Mouse (Mus musculus): Measurements from ENCODE around the gene Cmip. TPM values are rescaled to one million over a fixed set of nuclear protein-coding genes. Genes with fewer than 3 reads are reported as not detected.

Gene Cmip
- total and polyA plus RNA-seq, 3 experiments: 17.0 to 71.8 TPM; not detected in 1

DNA sequence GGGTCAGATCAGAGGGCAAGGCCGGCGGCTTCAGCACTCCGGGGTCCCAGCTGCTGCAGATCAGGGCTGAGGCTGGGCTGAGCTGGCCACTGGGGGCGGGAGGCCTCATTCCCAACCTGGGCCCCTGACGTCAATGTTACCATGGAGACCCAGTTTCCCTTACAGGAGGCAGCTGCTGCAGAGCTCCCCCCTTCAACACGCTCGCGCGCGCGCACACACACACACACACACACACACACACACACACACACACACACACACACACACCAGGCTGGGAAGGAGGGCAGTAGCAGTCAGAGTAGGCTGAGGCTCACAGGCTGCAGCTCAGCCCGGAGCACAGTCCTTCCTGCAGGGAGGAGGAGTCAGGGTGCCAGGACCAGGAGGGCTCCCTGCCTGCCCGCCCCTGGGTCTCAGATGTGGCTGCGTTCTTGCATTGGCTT lies 213.5 kb downstream of the Cmip start (continued):
- TF ChIP-seq USF2 (IDR thresholded peaks at IDR 0.05; ENCODE audit: borderline replicate concordance in 1 of 2, insufficient read depth in 1 of 2, low read depth in 1 of 2, low read length in 2 of 2) (no peak), NELFE (IDR thresholded peaks at IDR 0.05; ENCODE audit: low read depth, low read length) (0 out of 2 replicates have a peak, but pooled peaks have one; percentile 29), ZKSCAN1 (IDR thresholded peaks at IDR 0.05; ENCODE audit: low read depth, low read length) (no peak), CHD2 (IDR thresholded peaks at IDR 0.05; ENCODE audit: low read length) (no peak), UBTF (IDR thresholded peaks at IDR 0.05; ENCODE audit: borderline replicate concordance, insufficient read depth, low read depth, low read length) (0 out of 2 replicates have a peak, but pooled peaks have one; percentile 36), GABPA (IDR thresholded peaks at IDR 0.05; ENCODE audit: low read depth, low read length) (no peak), E2F4 (IDR thresholded peaks at IDR 0.05; ENCODE audit: borderline replicate concordance, low read depth, low read length) (no peak), MAZ (IDR thresholded peaks at IDR 0.05; ENCODE audit: low read depth, low read length) (peak; percentile 25; the same call in 1 of the 2 replicates), MXI1 (IDR thresholded peaks at IDR 0.05; ENCODE audit: low read depth, low read length) (no peak), KAT2A (conservative IDR thresholded peaks at IDR 0.05; ENCODE audit: low read depth, low read length) (no peak), MEF2A (IDR thresholded peaks at IDR 0.05; ENCODE audit: extremely low read depth, insufficient replicate concordance, low read depth, low read length, poor library complexity, severe bottlenecking) (no peak), RAD21 (IDR thresholded peaks at IDR 0.05; ENCODE audit: low read depth, low read length) (no peak), EP300 (IDR thresholded peaks at IDR 0.05; ENCODE audit: low read depth in 1 of 2, low read length in 2 of 2) (no peak), GATA1 (IDR thresholded peaks at IDR 0.05; ENCODE audit: low read depth, low read length) (no peak), JUND (IDR thresholded peaks at IDR 0.05; ENCODE audit: low read depth, low read length) (no peak), ZC3H11A (IDR thresholded peaks at IDR 0.05; ENCODE audit: low read depth, low read length) (no peak), SIN3A (IDR thresholded peaks at IDR 0.05; ENCODE audit: low read length) (no peak; the same call in 1 of the 2 replicates), RCOR1 (IDR thresholded peaks at IDR 0.05; ENCODE audit: low read depth, low read length) (no peak)

GRCm38 (mm10) chr8:117471174-117471573 lies 214.3 kb downstream of the Cmip start:
- Histone ChIP-seq H3K27ac (ENCODE audit: control insufficient read depth, low read depth, low read length) (peak overlapping the region; percentile 42), H3K79me2 (ENCODE audit: control insufficient read depth, insufficient read depth, low read length, poor library complexity) (no peaks in the 10 kb centered on the region), H3K4me3 (ENCODE audit: control insufficient read depth in 1 of 2, insufficient read depth in 1 of 2, low read depth in 2 of 2, low read length in 2 of 2) (peak overlapping the region; percentile 46 to 51; a peak in 3 of 4 replicates), H3K27me3 (ENCODE audit: control insufficient read depth in 1 of 2, insufficient read depth in 2 of 2, low read length in 2 of 2) (no peaks in the 10 kb centered on the region), H3K9me3 (replicated peaks; ENCODE audit: insufficient read depth, low read length) (no peaks in the 10 kb centered on the region), H3K36me3 (ENCODE audit: control insufficient read depth in 1 of 2, insufficient read depth in 2 of 2, low read length in 2 of 2) (peaks cover 0 to 2% of the 10 kb centered on the region in 2 experiments; a peak in 1 of 4 replicates), H3K4me1 (ENCODE audit: control insufficient read depth in 1 of 2, insufficient read depth in 2 of 2, low read length in 2 of 2) (peaks cover 9 to 22% of the 10 kb centered on the region in 2 experiments), H3K9ac (ENCODE audit: control insufficient read depth, low read depth, low read length, poor library complexity, severe bottlenecking) (peak overlapping the region; percentile 52)
- DNase-seq (ENCODE audit: low read depth, low spot score): peak; percentile 90
- TF ChIP-seq SMC3 (IDR thresholded peaks at IDR 0.05; ENCODE audit: low read depth, low read length) (peak; percentile 87), E2F4 (IDR thresholded peaks at IDR 0.05; ENCODE audit: borderline replicate concordance, low read depth, low read length) (no peak), ZKSCAN1 (IDR thresholded peaks at IDR 0.05; ENCODE audit: low read depth, low read length) (no peak), POLR2A (IDR thresholded peaks at IDR 0.05; ENCODE audit: control insufficient read depth in 1 of 2, insufficient read depth in 1 of 2, low read depth in 1 of 2, low read length in 2 of 2, poor library complexity in 1 of 2) (no peak), NRF1 (IDR thresholded peaks at IDR 0.05; ENCODE audit: insufficient read depth, low read depth, low read length, poor library complexity, severe bottlenecking) (0 out of 2 replicates have a peak, but pooled peaks have one; percentile 17), CHD1 (IDR thresholded peaks at IDR 0.05; ENCODE audit: low read depth, low read length) (no peak), POLR2AphosphoS2 (IDR thresholded peaks at IDR 0.05; ENCODE audit: low read length) (no peak), USF2 (IDR thresholded peaks at IDR 0.05; ENCODE audit: borderline replicate concordance in 1 of 2, insufficient read depth in 1 of 2, low read depth in 1 of 2, low read length in 2 of 2) (no peak), MAX (IDR thresholded peaks at IDR 0.05; ENCODE audit: low read length) (0 out of 2 replicates have a peak, but pooled peaks have one; percentile 30), ZC3H11A (IDR thresholded peaks at IDR 0.05; ENCODE audit: low read depth, low read length) (peak; percentile 82), MAZ (IDR thresholded peaks at IDR 0.05; ENCODE audit: low read depth, low read length) (peak; percentile 72; the same call in 1 of the 2 replicates), POLR2AphosphoS5 (IDR thresholded peaks at IDR 0.05; ENCODE audit: borderline replicate concordance, low read depth, low read length) (no peak), HCFC1 (IDR thresholded peaks at IDR 0.05; ENCODE audit: low read depth, low read length) (peak; percentile 56; the same call in 1 of the 2 replicates), RAD21 (IDR thresholded peaks at IDR 0.05; ENCODE audit: low read depth, low read length) (peak; percentile 91), CTCF (IDR thresholded peaks at IDR 0.05 in 2 of 3, conservative IDR thresholded peaks at IDR 0.05 in 1 of 3; ENCODE audit: control insufficient read depth in 1 of 3, insufficient read depth in 1 of 3, low read depth in 2 of 3, low read length in 3 of 3, poor library complexity in 1 of 3, severe bottlenecking in 1 of 3) (peak; percentile 84 to 94 (median 94)), SIN3A (IDR thresholded peaks at IDR 0.05; ENCODE audit: low read length) (peak; percentile 35), TAL1 (IDR thresholded peaks at IDR 0.05; ENCODE audit: low read length) (peak; percentile 11; the same call in 1 of the 2 replicates), EP300 (IDR thresholded peaks at IDR 0.05; ENCODE audit: low read depth in 1 of 2, low read length in 2 of 2) (no peak), UBTF (IDR thresholded peaks at IDR 0.05; ENCODE audit: borderline replicate concordance, insufficient read depth, low read depth, low read length) (no peak), GATA1 (IDR thresholded peaks at IDR 0.05; ENCODE audit: low read depth, low read length) (no peak), ZMIZ1 (IDR thresholded peaks at IDR 0.05; ENCODE audit: low read depth, low read length) (no peak), MAFK (IDR thresholded peaks at IDR 0.05; ENCODE audit: borderline replicate concordance, low read depth, low read length) (no peak), ELF1 (IDR thresholded peaks at IDR 0.05; ENCODE audit: low read depth, low read length) (peak; percentile 63), BHLHE40 (IDR thresholded peaks at IDR 0.05; ENCODE audit: borderline replicate concordance, low read depth, low read length) (0 out of 2 replicates have a peak, but pooled peaks have one; percentile 32)

Measured in MEL (cell line).